Mouse (Mus musculus): ENCODE data around the gene Wnk3.
"Not testable (repeated sequence)": the region's sequence is repeated elsewhere in the genome, so short reads cannot be mapped to it uniquely, and the experiment has no call there.

The Wnk3 gene

DNA sequence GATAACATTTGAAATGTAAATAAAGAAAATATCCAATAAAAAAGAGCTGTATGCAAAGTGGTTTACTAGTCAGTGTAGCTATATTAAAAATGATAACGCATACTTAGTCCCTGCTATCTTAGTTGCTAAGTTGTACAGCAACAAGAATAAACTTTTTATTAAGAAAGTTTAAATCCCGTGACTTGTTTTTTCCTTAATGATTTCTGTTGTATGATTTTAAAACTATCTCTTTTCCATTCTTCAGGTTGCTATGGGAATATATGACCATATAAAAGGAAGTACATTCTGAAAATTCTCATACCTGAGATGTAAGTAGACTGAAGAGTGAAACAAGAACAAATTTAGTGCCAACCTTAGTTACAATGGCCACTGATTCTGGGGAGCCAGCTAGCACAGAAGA lies at the start of gene Wnk3:
Wnk3 (plus strand) TSS at position 301 of the 400 bp plus-strand sequence.
- no peak for DNase-seq (ENCODE audit: low spot score in 2 of 2)

GRCm38 (mm10) chrX:151158414-151158813 lies 39.5 kb upstream of the Wnk3 start:
- DNase-seq (ENCODE audit: low spot score in 2 of 2): no peak

GRCm38 (mm10) chrX:151168438-151169131 lies 29.3 kb upstream of the Wnk3 start:
- no peak for DNase-seq (ENCODE audit: low spot score in 2 of 2)

GRCm38 (mm10) chrX:151169261-151169961 lies 28.5 kb upstream of the Wnk3 start:
- DNase-seq (ENCODE audit: low spot score in 2 of 2): peak in 1 of 2 experiments; percentile 2

GRCm38 (mm10) chrX:151173134-151173533 lies 24.7 kb upstream of the Wnk3 start:
- not testable (repeated sequence) for DNase-seq (ENCODE audit: low spot score in 2 of 2)

DNA sequence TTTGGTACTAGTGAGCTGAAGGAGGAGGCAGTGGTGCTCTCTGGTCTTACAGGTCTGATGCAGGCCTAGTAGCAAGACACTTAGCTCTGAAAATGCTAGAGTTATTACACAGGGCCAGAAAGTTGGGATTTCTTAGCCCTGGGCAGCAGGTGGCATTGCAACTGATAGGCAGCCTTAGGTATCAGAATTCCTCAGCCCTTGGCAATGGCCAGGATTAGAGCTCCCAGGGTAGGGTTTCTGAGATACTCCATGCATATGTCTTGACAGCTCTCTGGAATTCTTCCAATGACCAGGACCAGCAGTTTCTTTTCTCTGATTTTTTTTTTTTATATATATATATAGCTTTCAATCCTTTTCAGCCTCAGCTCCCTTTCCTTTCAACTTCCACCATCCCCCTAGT lies 100.5 kb downstream of the Wnk3 start:
- no peak for DNase-seq (ENCODE audit: low spot score in 2 of 2)

DNA sequence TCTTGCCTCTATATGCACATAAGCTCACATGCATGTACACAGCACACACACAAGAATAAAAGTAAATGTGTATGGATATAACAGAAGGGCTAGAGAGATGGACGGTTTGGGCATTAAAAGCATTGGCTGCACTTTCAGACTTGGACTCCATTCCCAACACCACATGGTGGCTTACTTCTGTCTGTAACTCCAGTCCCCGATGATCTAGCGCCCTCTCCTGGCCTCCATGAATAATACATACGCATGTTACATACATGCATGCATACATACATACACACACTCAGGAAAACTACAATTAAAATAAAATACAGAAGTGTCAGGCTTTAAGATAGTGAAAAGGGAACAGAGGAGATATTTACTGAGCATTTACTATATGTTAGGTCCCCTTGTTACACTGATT lies 115.9 kb downstream of the Wnk3 start:
- DNase-seq (ENCODE audit: low spot score in 2 of 2): no peak

DNA sequence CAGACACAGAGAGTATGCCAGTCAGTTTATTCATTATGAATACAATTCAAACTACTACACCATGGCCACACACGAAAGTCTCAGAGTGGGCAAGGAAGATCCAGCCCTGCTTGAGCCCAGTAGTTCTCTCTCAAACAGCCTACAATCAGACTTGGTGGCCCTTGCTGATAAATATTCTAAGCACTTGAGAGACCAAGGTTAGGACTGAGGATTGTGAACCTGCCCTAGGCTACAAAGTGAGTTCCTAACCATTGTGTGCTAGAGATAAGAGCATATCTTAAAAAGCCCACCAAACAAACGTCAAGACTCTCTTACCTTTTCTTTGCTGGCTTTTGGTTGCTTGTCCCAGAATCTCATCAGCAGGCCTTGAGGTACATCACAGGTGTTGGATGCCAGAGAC lies 135.7 kb downstream of the Wnk3 start:
- DNase-seq (ENCODE audit: low spot score in 2 of 2): no peak

- no peak for DNase-seq (ENCODE audit: low spot score in 2 of 2)
Measured at GRCm38 (mm10) chrX:151337804-151338203, 139.9 kb downstream of the Wnk3 start.

- peak; percentile 78 to 84 for DNase-seq (ENCODE audit: low spot score in 2 of 2)
Measured at GRCm38 (mm10) chrX:151343761-151344500, 146.1 kb downstream of the Wnk3 start, which contains the start of gene Fam120c. Gene Fam120c, plus strand, starts transcription at chrX:151344175.

- peak; percentile 52 to 62 for DNase-seq (ENCODE audit: low spot score in 2 of 2)
Measured at GRCm38 (mm10) chrX:151344501-151344984, 146.7 kb downstream of the Wnk3 start.

- DNase-seq (ENCODE audit: low spot score in 2 of 2): no peak
Measured at GRCm38 (mm10) chrX:151345333-151346125, 147.7 kb downstream of the Wnk3 start.

GRCm38 (mm10) chrX:151347278-151347677 lies 149.4 kb downstream of the Wnk3 start:
- DNase-seq (ENCODE audit: low spot score in 2 of 2): no peak

- DNase-seq (ENCODE audit: low spot score in 2 of 2): no peak
Measured at GRCm38 (mm10) chrX:151349322-151349721, 151.4 kb downstream of the Wnk3 start.
